Mouse (Mus musculus) liver, embryonic 13.5 days (tissue): ENCODE data around the gene Psmc6. TPM values are rescaled to one million over a fixed set of nuclear protein-coding genes. Genes with fewer than 3 reads are reported as not detected.

Experiments
- ATAC-seq: fragments of 200-750 bp; cut with Nextera tagmentation; 2 replicates; pipeline ENCODE4 v1.8.0; 2017; ENCODE audit warnings: low read depth, mild to moderate bottlenecking, moderate number of reproducible peaks, moderate library complexity
- DNase-seq: peaks from one replicate; pipeline ENCODE4 v3.0.0; 2022
- H3K27ac ChIP-seq: fragments of 300-500 bp; sonication (generic); 2 replicates; pipeline ENCODE4 v1.5.1; 2015; ENCODE audit warnings: moderate library complexity, mild to moderate bottlenecking, inconsistent platforms
- H3K27me3 ChIP-seq: fragments of 300-500 bp; sonication (generic); 2 replicates; pipeline ENCODE4 v1.6.1; 2015; ENCODE audit warnings: mild to moderate bottlenecking, inconsistent platforms
- H3K36me3 ChIP-seq: fragments of 300-500 bp; sonication (generic); 2 replicates; pipeline ENCODE4 v1.6.1; 2015; ENCODE audit warnings: mild to moderate bottlenecking, inconsistent platforms
- H3K4me1 ChIP-seq: fragments of 300-500 bp; sonication (generic); replicated peaks from 2 replicates; pipeline ENCODE4 v1.6.1; 2015; ENCODE audit warnings: inconsistent platforms
- H3K4me2 ChIP-seq: fragments of 300-500 bp; sonication (generic); 2 replicates; pipeline ENCODE4 v1.6.1; 2015; ENCODE audit warnings: inconsistent platforms, mild to moderate bottlenecking, moderate library complexity
- H3K4me3 ChIP-seq: fragments of 300-500 bp; sonication (generic); replicated peaks from 2 replicates; pipeline ENCODE4 v1.5.1; 2015; ENCODE audit warnings: mild to moderate bottlenecking, inconsistent platforms
- H3K9ac ChIP-seq: fragments of 300-500 bp; sonication (generic); 2 replicates; pipeline ENCODE4 v1.6.1; 2015; ENCODE audit warnings: mild to moderate bottlenecking, inconsistent platforms
- H3K9me3 ChIP-seq: fragments of 300-500 bp; sonication (generic); replicated peaks from 2 replicates; pipeline ENCODE4 v1.6.1; 2016; ENCODE audit warnings: inconsistent platforms
- WGBS: fragments of 180-500 bp; shearing (Covaris S2); methylation state at CpG from one replicate; pipeline ENCODE4 v1.1.7; 2015; ENCODE audit not compliant: insufficient replicate concordance; 5-methylcytosine and 5-hydroxymethylcytosine counted together
- polyA plus RNA-seq: library from polyadenylated mRNA; unstranded; fragments of >200 nt; fragmentation: Nextera tagmentation; extraction: Ambion mirVana; gene quantifications from 2 replicates; pipeline ENCODE4 v1.2.1, GENCODE M21; 2015

Gene Psmc6
- polyA plus RNA-seq, 1 experiment from 2014 or later: 112 TPM

- no peaks in the 10 kb centered on the region for H3K27me3 ChIP-seq
- peaks cover 1% of the 10 kb centered on the region; the same call in 1 of the 2 replicates for H3K36me3 ChIP-seq
- 1% methylated on average over 71 of the region's 74 CpGs for WGBS
- H3K4me2 ChIP-seq: peak within 1 kb of the TSS; percentile 90
- H3K27ac ChIP-seq: peak within 1 kb of the TSS; percentile 90
- peak within 1 kb of the TSS; percentile 93 for H3K4me3 ChIP-seq
- H3K9ac ChIP-seq: peak within 1 kb of the TSS; percentile 94
- H3K9me3 ChIP-seq: no peaks in the 10 kb centered on the region
- DNase-seq (peak; percentile 78), ATAC-seq (peak; percentile 89)
- H3K4me1 ChIP-seq: peaks cover 85% of the 10 kb centered on the region
These were observed 11.0 kb upstream of the Psmc6 start, which contains the start of gene Ero1l for GRCm38 (mm10) chr14:45318426-45319236. TSS of gene Ero1l (minus strand) at chr14:45318771.

- peak overlapping the region; percentile 90 for H3K4me2 ChIP-seq
- ATAC-seq: peak; percentile 62
- no peaks in the 10 kb centered on the region for H3K9me3 ChIP-seq
- H3K4me1 ChIP-seq: peaks cover 83% of the 10 kb centered on the region
- peak overlapping the region; percentile 94; the same call in 1 of the 2 replicates for H3K9ac ChIP-seq
- H3K27me3 ChIP-seq: no peaks in the 10 kb centered on the region
- peak overlapping the region; percentile 93 for H3K4me3 ChIP-seq
- WGBS: 14% methylated on average over 3 of the region's 3 CpGs
- H3K36me3 ChIP-seq: no peaks in the 10 kb centered on the region
- DNase-seq: no peak
- H3K27ac ChIP-seq: peak overlapping the region; percentile 90
These were observed 10.4 kb upstream of the Psmc6 start for GRCm38 (mm10) chr14:45319237-45319610.

DNA sequence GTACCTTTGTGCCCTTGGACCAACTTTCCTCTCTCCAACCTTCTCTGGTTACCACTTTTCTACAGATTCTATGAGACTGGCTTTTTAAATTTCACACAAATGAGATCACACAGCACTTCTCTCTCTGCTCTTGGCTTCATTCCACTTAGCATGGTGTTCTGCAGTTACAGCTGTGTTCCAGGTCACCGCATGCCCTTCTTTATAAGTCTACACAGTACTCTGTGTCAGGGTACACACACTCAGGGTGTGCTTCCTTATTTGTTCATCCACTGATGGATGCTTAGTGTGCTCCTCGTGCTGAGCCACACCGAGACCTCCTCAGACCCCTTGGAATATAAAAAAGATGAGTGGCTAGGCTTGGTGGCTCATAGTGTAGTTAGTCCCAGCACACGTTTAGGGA, 9.5 kb upstream of the Psmc6 start:
- Histone ChIP-seq H3K4me2 (no peak overlapping the region), H3K27ac (peak overlapping the region; percentile 67), H3K9ac (no peak overlapping the region), H3K9me3 (no peaks in the 10 kb centered on the region), H3K27me3 (no peaks in the 10 kb centered on the region), H3K36me3 (no peaks in the 10 kb centered on the region), H3K4me1 (peaks cover 82% of the 10 kb centered on the region), H3K4me3 (no peak overlapping the region)
- WGBS: 74% methylated on average over 4 of the region's 4 CpGs
- ATAC-seq (no peak), DNase-seq (no peak)

GRCm38 (mm10) chr14:45321067-45321466, 8.5 kb upstream of the Psmc6 start:
- ATAC-seq (no peak), DNase-seq (no peak)
- H3K4me1 ChIP-seq: peaks cover 77% of the 10 kb centered on the region
- H3K4me2 ChIP-seq: peak overlapping the region; percentile 50
- H3K36me3 ChIP-seq: no peaks in the 10 kb centered on the region
- H3K27ac ChIP-seq: peak overlapping the region; percentile 84
- H3K4me3 ChIP-seq: no peak overlapping the region
- H3K9ac ChIP-seq: peak overlapping the region; percentile 31
- WGBS: 75% methylated on average over 3 of the region's 3 CpGs
- H3K27me3 ChIP-seq: no peaks in the 10 kb centered on the region
- H3K9me3 ChIP-seq: no peaks in the 10 kb centered on the region

DNA sequence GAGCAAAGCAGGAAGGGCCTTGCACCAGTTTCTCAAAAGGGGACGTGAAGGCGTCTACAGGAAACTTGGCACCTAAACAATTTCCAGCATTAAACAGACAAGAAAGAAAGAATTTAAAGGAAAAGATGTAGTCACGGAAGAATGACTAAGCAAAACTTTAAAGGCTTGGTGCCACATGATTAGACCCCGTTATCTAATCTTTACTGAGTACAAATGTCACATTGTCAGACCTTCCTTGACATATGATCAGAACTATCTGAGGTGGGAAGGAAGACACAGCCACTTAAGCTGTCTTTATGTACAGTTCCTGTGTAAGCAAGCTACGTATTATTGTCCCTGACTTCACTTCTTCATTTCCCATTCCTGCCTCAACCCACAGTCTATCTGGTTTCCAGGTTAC, 8.0 kb upstream of the Psmc6 start:
- DNase-seq: peak; percentile 37
- peak overlapping the region; percentile 31; the same call in 1 of the 2 replicates for H3K9ac ChIP-seq
- H3K4me3 ChIP-seq: 0 out of 2 replicates have a peak overlapping the region, but pooled peaks have one; percentile 1

GRCm38 (mm10) chr14:45322450-45322849, 7.1 kb upstream of the Psmc6 start:
- H3K27ac ChIP-seq: peak overlapping the region; percentile 84
- H3K27me3 ChIP-seq: no peaks in the 10 kb centered on the region
- 0 out of 2 replicates have a peak overlapping the region, but pooled peaks have one; percentile 30 for H3K9ac ChIP-seq
- H3K4me2 ChIP-seq: peak overlapping the region; percentile 50; the same call in 1 of the 2 replicates
- no peak overlapping the region for H3K4me3 ChIP-seq
- peaks cover 66% of the 10 kb centered on the region for H3K4me1 ChIP-seq
- H3K9me3 ChIP-seq: no peaks in the 10 kb centered on the region
- H3K36me3 ChIP-seq: no peaks in the 10 kb centered on the region
- ATAC-seq (no peak), DNase-seq (no peak)
- WGBS: 76% methylated on average over 2 of the region's 2 CpGs

More for the DNA sequence above, 8.0 kb upstream of the Psmc6 start:
- Histone ChIP-seq H3K4me2 (peak overlapping the region; percentile 50), H3K9me3 (no peaks in the 10 kb centered on the region), H3K36me3 (no peaks in the 10 kb centered on the region), H3K27me3 (no peaks in the 10 kb centered on the region), H3K4me1 (peaks cover 72% of the 10 kb centered on the region), H3K27ac (peak overlapping the region; percentile 84)
- 13% methylated on average over 5 of the region's 5 CpGs for WGBS
- ATAC-seq: peak; percentile 32; the same call in 1 of the 2 replicates

GRCm38 (mm10) chr14:45323320-45323719, 6.3 kb upstream of the Psmc6 start:
- no peak for ATAC-seq
- WGBS: 75% methylated on average over 3 of the region's 3 CpGs
- H3K27me3 ChIP-seq: no peaks in the 10 kb centered on the region
- no peaks in the 10 kb centered on the region for H3K9me3 ChIP-seq
- H3K27ac ChIP-seq: peak overlapping the region; percentile 84; the same call in 1 of the 2 replicates
- no peak for DNase-seq
- H3K9ac ChIP-seq: no peak overlapping the region
- H3K36me3 ChIP-seq: no peaks in the 10 kb centered on the region
- H3K4me1 ChIP-seq: peaks cover 68% of the 10 kb centered on the region
- H3K4me2 ChIP-seq: no peak overlapping the region
- H3K4me3 ChIP-seq: no peak overlapping the region

DNA sequence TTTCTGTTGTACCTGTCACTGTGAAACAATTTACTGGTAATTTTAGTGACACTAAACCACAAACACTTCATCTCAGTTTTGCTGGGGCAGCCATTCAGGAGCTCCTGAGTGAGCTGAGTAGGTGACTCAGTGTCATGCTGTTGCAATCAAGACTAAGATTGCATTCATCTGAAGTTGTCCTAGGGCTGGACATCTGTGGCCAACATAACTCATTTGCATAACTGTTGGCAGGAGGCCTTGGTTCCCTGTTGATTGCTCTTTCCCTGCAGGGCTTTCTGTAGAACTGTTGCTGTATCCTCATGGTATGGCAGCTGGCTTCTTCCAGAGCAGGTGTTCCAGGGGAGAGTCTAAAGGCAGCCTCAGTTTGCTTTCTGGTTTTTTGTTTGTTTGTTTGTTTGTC, 4.1 kb upstream of the Psmc6 start:
- no peak overlapping the region for H3K9ac ChIP-seq
- DNase-seq (no peak), ATAC-seq (no peak)
- no peak overlapping the region for H3K4me3 ChIP-seq
- peak overlapping the region; percentile 13; the same call in 1 of the 2 replicates for H3K27ac ChIP-seq
- no peaks in the 10 kb centered on the region for H3K36me3 ChIP-seq
- H3K9me3 ChIP-seq: no peaks in the 10 kb centered on the region
- no peaks in the 10 kb centered on the region for H3K27me3 ChIP-seq
- no peak overlapping the region for H3K4me2 ChIP-seq
- H3K4me1 ChIP-seq: peaks cover 61% of the 10 kb centered on the region

DNA sequence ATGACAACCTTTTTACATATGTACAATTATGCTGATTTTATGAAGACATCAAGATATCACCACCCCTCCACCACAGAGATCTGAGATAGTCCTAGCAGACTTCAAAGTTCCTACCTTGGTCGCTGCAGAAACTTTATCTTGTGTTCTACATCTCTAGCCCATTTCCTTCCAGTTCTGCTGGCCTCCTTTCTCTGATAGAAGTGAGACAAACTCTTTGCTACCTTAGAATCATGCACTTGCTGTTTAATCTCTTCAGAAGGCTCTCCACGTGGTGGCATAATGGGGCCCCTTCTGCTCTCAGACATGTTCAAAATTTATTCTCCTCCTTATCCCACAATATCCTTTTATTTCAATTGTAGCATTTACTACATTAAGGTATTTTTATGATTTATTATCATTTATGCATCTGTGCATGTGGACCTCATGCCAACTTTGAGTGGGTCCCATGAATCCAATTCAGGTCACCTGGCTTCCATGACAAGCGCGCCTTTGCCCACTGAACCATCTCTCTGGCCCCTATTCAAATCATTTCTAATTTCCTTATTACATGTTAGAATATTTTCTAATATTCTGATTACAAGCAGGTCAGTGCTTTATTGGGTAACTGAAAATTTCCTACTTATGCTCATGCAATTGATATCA, 1.4 kb upstream of the Psmc6 start:
- DNase-seq (no peak), ATAC-seq (no peak)
- Histone ChIP-seq H3K27ac (no peak overlapping the region), H3K4me1 (peaks cover 43% of the 10 kb centered on the region), H3K4me3 (0 out of 2 replicates have a peak overlapping the region, but pooled peaks have one; percentile 94), H3K9me3 (no peaks in the 10 kb centered on the region), H3K27me3 (no peaks in the 10 kb centered on the region), H3K36me3 (peaks cover 22% of the 10 kb centered on the region), H3K9ac (no peak overlapping the region), H3K4me2 (no peak overlapping the region)
- WGBS: 58% methylated on average over 4 of the region's 4 CpGs

- H3K36me3 ChIP-seq: peaks cover 29% of the 10 kb centered on the region
- DNase-seq: peak; percentile 33
- 17% methylated on average over 8 of the region's 8 CpGs for WGBS
- no peaks in the 10 kb centered on the region for H3K27me3 ChIP-seq
- H3K27ac ChIP-seq: peak overlapping the region; percentile 73
- peak overlapping the region; percentile 64 for H3K9ac ChIP-seq
- no peaks in the 10 kb centered on the region for H3K9me3 ChIP-seq
- peak overlapping the region; percentile 94 for H3K4me3 ChIP-seq
- peak overlapping the region; percentile 72 for H3K4me2 ChIP-seq
- peaks cover 36% of the 10 kb centered on the region for H3K4me1 ChIP-seq
- ATAC-seq: no peak
These were observed 485 bp upstream of the Psmc6 start for GRCm38 (mm10) chr14:45329018-45329588.
